ENCODE assay signal across 8 mouse cellular contexts in genomic region chr11:97685613-97686321, GRCm38 (mm10). TPM values are rescaled to one million over a fixed set of nuclear protein-coding genes. Genes with fewer than 3 reads are reported as not detected.
A peak's percentile ranks its signal among the peaks of the same experiment; 100 is the strongest.
DNase-seq lines count a peak whose midpoint lies in the region; ATAC-seq lines count a peak whose summit lies in the region.

Gene Cisd3 (plus strand): TSS chr11:97685826.

- H3K4me3 ChIP-seq in megakaryocyte, embryonic 14.5 days (replicated peaks) = peak within 1 kb of the TSS; percentile 91

- DNase-seq in R1 (ENCODE audit: low read depth, low spot score) = peak; percentile 86
- peak; percentile 95 for DNase-seq in embryo, embryonic 10 days (ENCODE audit: low spot score)
- DNase-seq in gastrocnemius, postnatal 14 days = peak; percentile 95
- DNase-seq in left cerebral cortex, adult 9 months (ENCODE audit: low spot score in 2 of 2) = peak; percentile 73 to 90
- DNase-seq in right cerebral cortex, adult 2 months (ENCODE audit: low spot score in 2 of 2) = peak; percentile 83 to 86
- DNase-seq in urinary bladder, postnatal 14 days (ENCODE audit: low spot score) = peak; percentile 95

- intact Hi-C loops in gastrocnemius, postnatal 14 days (cut with DNase I; ENCODE audit: low total_unique reads) = no loop called here

- ATAC-seq in inflammation-experienced regulatory T-cells, adult 6 months = peak; percentile 58

- peaks cover 41% of the 10 kb centered on the region for H3K4me1 ChIP-seq in megakaryocyte, embryonic 14.5 days

- peaks cover 33% of the 10 kb centered on the region for H3K36me3 ChIP-seq in megakaryocyte, embryonic 14.5 days (replicated peaks; ENCODE audit: low read length)

- H3K27me3 ChIP-seq in megakaryocyte, embryonic 14.5 days (replicated peaks) = peaks cover 28% of the 10 kb centered on the region

- no peaks in the 10 kb centered on the region for H3K9me3 ChIP-seq in megakaryocyte, embryonic 14.5 days

RNA-seq across cellular contexts. Expression of gene Cisd3, which starts in this region (rescaled TPM):
- 100 to 1,000 TPM; 105 to 116 TPM for total RNA-seq in gastrocnemius, postnatal 14 days (2021)
- 100 to 1,000 TPM in 1 of 3 experiments, 10 to 100 TPM in 2; 69.0 to 129 (median 86.9) TPM for polyA plus RNA-seq in inflammation-experienced regulatory T-cells, adult 6 months (2017; shearing (Covaris generic))
- polyA plus RNA-seq in megakaryocyte, embryonic 14.5 days (2012; ENCODE audit: insufficient read depth, low replicate concordance) = 0.45 TPM in 1 of 2 replicates, not detected in the other

Comparison
In these comparisons a context has a peak if more than half of its experiments do, and no peak if none do; other contexts are left out.
1. Peak in every context shown above with its lines: DNase-seq, ATAC-seq and H3K4me3 ChIP-seq.
2. RNA of gene Cisd3 (polyA plus RNA-seq): 69.0 to 129 TPM in inflammation-experienced regulatory T-cells, adult 6 months; 0.45 TPM in megakaryocyte, embryonic 14.5 days; every median in the first group is over 10 times any median in the second.